Mouse (Mus musculus): ENCODE results near the gene Nemp1.

Gene Nemp1

GRCm38 (mm10) chr10:127721671-127722418 is 55.1 kb downstream of the Nemp1 start:
- in situ Hi-C loops (cut with MboI), result no loop called here

GRCm38 (mm10) chr10:127724178-127724577 is 57.5 kb downstream of the Nemp1 start, which contains the start of gene Tac2:
TSS of gene Tac2 (plus strand) at chr10:127724478.
- in situ Hi-C loops (cut with MboI), result no loop called here

- in situ Hi-C loops (cut with MboI), result no loop called here
These were observed 58.4 kb downstream of the Nemp1 start for GRCm38 (mm10) chr10:127725136-127725535.

DNA sequence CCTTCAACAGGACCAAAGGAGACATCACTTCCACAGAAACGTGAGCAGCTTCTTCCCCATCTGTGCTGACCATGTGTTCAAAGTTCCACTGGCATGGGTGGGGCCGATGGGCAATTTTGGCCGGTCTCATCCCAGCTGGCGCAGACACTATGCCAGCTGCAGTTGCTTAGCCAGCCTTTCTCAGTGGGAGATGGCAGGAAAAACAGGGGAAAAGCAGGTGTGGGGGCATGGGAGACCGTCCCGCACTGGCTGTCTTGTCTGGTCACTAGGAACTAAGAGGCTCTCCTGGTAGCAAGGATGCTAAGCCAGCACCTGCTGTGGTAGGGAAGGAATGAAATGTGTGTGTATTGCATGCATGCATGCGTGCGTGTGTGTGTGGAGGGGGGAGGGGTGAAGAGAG is 61.7 kb downstream of the Nemp1 start:
- in situ Hi-C loops (cut with MboI), result no loop called here

DNA sequence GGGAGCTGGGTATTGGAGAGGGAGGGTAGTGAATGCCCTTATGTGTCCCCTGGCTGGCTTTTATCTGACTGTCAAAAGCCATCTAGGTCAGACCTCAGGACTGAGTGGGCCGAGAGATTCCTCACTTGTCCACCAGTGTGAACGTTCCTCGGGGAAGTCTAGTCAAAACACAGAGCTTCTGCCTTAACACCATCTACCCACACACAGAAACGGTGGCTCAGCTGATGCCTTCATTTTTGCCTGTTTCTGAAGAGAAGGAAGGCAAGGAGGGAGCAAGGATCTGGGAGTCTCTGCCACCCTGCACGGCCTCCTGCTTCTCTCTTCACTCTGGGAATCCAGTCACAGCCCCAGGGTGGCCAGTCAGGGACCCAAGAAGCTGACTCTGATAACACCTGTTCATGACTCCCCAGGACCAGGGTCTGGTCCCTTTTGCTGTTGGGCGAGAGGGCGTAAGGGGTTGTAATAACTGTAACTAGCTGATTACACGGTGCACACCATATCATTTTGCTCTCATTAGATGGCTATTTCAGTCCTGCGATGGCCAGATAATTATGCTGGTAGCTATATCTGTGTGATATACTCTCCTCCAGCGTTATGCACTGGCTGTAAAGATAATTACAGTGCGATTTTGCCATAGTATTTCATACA is 63.7 kb downstream of the Nemp1 start:
- in situ Hi-C loops (cut with MboI), result loop anchor here (10.0 kb wide), 1 partner anchor 86 kb away; the partner anchor contains the start of gene Stat6

DNA sequence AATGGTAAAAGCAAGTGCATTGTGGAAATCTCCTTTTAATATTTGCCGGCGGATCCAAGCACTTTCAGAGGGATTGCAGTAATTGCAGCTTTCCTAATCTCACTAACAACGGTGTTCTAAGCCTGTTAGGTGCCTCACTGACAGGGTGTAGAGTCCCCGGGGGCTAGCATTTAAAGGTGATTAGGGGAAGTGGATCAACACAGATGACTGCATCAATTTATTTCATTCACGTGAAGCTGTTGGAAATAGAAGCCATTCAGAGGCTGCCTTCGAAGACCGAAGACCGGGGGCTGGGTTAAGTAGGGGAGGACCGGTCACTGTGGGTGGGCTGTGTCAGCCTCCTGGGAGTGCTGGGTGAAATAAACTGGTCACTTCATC is 64.2 kb downstream of the Nemp1 start:
- in situ Hi-C loops (cut with MboI), result loop anchor here (10.0 kb wide), 1 partner anchor 86 kb away; the partner anchor contains the start of gene Stat6

DNA sequence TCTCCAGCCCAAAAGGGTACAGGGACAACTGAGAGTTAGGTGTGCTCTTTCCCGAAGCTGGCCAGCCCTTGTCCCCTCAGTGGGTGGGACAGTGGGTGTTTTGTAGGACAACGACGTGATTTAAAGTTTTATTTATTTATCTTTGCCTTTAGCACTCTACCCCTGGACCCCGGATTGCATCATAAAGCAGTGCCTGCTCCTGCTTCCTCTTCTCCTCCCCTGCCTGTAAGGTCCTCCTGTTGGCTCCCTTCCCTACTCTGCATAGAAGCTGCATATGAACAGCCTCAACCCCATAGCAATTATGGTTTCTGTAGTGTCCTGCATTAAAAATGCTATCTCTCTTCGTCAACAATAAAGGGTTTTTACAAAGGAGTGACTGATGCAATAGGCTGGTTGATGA is 64.7 kb downstream of the Nemp1 start:
- in situ Hi-C loops (cut with MboI), result loop anchor here (10.0 kb wide), 1 partner anchor 87 kb away; the partner anchor contains the start of gene Stat6

GRCm38 (mm10) chr10:127734434-127734833 is 67.7 kb downstream of the Nemp1 start:
- in situ Hi-C loops (cut with MboI), result loop anchor here (10.0 kb wide), 1 partner anchor 90 kb away; the partner anchor contains the start of gene Stat6

DNA sequence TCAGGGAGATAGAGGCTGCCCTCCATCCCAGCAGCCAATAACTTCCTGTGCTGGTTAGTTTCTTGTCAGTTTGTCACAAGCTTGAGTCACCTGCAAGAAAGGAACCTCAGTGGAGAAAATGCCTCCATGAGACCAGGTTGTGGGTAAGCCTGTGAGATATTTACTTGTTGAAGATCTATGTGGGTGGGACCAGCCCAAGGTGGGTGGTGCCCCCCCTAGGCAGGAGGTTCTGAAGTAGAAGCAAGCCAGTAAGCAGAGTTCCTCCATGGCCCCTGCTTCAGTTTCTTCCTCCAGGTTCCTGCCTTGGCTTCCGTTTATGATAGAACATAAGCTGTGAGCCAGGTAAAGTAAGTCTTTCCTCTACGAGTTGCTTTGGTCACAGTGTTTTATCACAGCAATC is 69.6 kb downstream of the Nemp1 start:
- in situ Hi-C loops (cut with MboI), result loop anchor here (10.0 kb wide), 1 partner anchor 91 kb away; the partner anchor contains the start of gene Stat6

- in situ Hi-C loops (cut with MboI), result loop anchor here (10.0 kb wide), 1 partner anchor 92 kb away; the partner anchor contains the start of gene Stat6
These were observed 70.2 kb downstream of the Nemp1 start for GRCm38 (mm10) chr10:127736916-127737315.

DNA sequence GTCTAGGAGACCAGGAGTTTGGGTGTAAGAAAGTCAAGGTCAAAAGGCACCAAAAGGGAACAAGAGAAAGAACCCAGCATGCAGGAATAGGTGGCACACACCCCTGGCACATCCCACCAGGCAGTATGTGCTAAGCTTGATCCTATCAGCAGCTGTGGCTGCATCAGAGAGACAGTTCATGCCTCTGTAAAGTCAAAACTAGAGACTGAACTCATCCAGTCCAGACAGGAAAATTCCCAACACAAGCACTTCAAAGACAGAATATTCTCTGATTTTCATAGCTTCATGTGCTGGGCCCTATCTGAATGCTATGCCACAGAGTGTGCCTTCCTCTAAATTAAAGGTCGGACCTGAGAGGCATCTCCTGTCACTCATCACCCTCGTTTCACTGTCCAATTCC is 70.9 kb downstream of the Nemp1 start:
- in situ Hi-C loops (cut with MboI), result loop anchor here (10.0 kb wide), 1 partner anchor 93 kb away; the partner anchor contains the start of gene Stat6

DNA sequence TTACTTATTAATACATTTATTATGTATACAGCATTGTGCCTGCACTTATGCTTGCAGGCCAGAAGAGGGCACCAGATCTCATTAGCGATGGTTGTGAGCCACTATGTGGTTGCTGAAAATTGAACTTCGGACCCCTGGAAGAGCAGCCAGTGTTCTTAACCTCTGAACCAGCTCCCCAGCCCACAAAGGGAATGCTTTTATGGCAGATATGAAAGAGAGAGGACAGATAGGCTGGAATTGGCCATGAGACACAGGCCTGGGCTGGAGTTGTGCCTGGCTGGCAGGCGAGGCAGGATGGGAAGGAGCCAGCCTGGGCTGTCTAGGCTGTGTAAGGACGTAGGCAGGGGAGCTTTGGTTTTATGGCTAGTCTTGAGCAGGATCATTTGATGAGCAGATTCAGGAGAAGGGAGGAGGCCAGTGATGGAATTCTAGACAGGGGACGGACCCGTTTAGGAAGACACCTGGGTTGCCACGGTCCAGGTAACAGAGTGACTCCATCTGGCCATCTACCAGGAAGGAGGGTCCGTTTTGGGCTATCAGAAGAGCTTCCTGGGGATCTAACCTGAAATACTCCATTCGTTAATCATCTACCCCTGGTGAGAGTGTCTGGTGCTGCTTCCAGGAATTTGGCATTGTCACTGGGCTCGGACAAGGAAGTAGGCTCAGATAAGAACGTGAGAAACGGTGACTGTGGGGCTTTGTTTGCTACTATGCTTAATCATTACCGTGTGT is 71.6 kb downstream of the Nemp1 start:
- in situ Hi-C loops (cut with MboI), result loop anchor here (10.0 kb wide), 1 partner anchor 94 kb away; the partner anchor contains the start of gene Stat6

- in situ Hi-C loops (cut with MboI), result loop anchor here (10.0 kb wide), 1 partner anchor 94 kb away; the partner anchor contains the start of gene Stat6
These were observed 72.5 kb downstream of the Nemp1 start, which contains the start of gene Zbtb39 for GRCm38 (mm10) chr10:127739083-127739660. TSS of gene Zbtb39 (plus strand) at chr10:127739538.

GRCm38 (mm10) chr10:127739661-127740161 is 73.0 kb downstream of the Nemp1 start:
- in situ Hi-C loops (cut with MboI), result loop anchor here (10.0 kb wide), 1 partner anchor 95 kb away; the partner anchor contains the start of gene Stat6

DNA sequence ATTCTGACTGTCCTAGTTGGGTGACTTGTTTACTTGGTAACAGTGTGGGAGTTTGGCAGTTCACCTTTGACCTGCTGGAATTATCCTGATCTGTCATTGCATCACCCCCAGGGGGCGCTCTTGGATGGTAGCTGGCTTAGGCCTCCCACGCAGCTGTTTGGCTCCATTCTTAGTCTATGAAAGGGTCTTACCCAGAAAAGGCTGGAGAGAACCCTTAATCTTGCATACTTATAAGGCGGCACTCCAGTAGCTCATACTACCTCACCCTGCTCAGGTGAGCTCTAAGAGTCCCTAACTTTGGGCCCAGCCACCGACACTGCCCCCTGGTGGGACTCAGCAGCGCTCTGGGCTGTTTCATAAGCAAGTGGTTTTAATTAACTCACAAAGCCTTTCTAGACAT is 78.0 kb downstream of the Nemp1 start:
- in situ Hi-C loops (cut with MboI), result no loop called here

GRCm38 (mm10) chr10:127745886-127746285 is 79.2 kb downstream of the Nemp1 start:
- in situ Hi-C loops (cut with MboI), result no loop called here

DNA sequence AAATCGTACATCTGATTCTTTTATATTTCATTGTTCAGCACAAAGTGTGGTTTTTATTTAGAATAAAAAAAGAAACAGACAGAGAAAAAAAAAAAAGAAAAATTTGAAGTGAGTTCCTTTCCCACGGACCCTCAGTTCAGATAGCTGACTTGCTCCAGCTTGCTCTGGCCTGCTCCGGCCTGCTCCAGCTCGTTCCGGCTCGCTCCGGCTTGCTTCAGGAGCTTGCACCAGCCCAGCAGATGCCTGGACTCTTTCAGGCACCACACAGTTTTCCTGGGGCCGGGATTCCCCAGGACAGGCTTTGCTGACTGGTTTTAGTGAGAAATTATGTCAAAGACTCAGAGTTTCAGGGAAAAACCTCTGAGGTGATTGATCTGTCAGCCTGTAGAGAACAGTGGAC is 80.6 kb downstream of the Nemp1 start:
- in situ Hi-C loops (cut with MboI), result no loop called here

DNA sequence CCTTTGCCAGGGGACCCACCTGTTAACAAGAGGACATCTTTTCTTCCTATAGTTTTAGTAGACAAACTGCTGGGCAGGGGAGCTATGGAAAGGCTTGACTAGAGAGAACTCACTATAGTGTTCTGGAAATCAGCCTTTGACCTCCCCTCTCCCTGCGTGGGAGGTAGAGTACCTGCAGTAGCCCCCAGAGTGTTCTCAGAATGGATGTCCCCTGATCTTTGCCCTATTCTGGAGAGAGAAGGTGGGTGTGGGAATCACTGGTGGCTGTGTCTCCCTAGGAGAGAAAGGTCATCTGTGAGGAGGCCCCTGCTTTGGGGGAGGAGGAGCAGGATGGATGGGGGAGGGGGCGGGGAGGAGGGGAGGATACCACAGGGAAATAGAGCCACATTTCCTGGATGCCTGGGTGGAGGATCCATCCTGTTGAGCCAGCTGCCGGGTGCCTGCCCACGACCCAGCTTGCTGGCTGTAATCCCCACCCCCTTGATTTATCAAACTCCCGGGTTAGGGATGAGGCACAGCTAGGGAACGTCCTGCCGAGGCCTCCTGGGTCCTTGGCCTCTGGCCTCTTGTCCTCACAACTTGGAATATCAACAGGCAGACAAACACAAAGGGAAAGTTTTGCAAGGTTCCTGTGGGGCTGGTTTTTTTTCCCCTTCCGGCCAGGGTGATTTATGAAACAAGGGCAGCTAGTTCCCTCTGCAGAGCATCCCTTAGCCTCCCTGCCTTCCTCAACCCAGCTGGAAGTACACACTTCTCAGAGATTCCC is 82.3 kb downstream of the Nemp1 start:
- in situ Hi-C loops (cut with MboI), result no loop called here

DNA sequence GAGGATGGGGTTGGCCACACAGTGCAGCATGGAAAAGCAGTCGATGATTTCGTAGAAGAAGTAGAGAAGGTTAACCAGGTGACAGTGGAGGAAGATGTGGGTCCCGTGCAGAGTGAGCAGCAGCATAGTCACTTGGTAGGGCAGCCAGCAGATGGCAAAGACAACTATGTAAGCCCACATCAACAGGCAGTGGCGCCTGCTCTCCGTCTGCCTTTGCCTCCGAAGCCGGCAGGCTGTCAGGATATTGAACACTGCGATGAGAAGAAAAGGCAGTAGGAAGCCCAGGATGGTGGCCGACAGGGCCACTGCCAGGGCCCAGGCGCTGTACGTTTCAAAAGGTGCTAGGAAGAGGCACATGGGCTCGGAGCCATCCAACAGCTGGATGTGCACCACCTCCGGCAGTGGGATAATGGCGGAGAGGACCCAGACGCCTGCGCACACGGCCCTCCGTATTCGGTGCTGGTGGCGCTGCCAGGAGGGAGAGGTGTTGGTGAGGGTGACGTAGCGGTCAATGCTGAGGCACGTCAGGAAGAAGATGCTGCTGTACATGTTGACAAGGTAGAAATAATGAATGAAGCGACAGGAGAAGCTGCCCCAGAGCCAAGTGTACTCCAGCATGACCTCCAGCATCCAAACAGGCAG is 83.6 kb downstream of the Nemp1 start:
- in situ Hi-C loops (cut with MboI), result no loop called here
